Mouse (Mus musculus) heart, embryonic 14.5 days (tissue): Measurements from ENCODE around the gene Plxnb2. TPM values are rescaled to one million over a fixed set of nuclear protein-coding genes. Genes with fewer than 3 reads are reported as not detected.

ENCODE experiments used
- ATAC-seq: fragments of 200-750 bp; cut with Nextera tagmentation; 2 replicates; pipeline ENCODE4 v1.8.0; 2017; ENCODE audit warnings: low read depth, moderate TSS enrichment; ENCODE audit not compliant: insufficient number of reproducible peaks, insufficient read depth, low FRiP score
- H3K27ac ChIP-seq, 2 experiments: fragments of 200-500 bp in 1 of 2; fragments of 300-500 bp in 1 of 2; sonication (generic) in 1 of 2; replicated peaks in 1 of 2; 2 replicates each; pipeline ENCODE4 v1.5.1; 2012 to 2014; ENCODE audit warnings: low read depth in 2 of 2, low read length in 2 of 2, control low read depth in 1 of 2, mild to moderate bottlenecking in 1 of 2, mixed read lengths in 1 of 2; ENCODE audit not compliant: control insufficient read depth in 1 of 2, insufficient read depth in 1 of 2
- H3K27me3 ChIP-seq: fragments of 300-500 bp; sonication (generic); 2 replicates; pipeline ENCODE4 v1.6.1; 2014; ENCODE audit warnings: mild to moderate bottlenecking, low read length, control low read depth; ENCODE audit not compliant: control insufficient read depth, insufficient read depth
- H3K36me3 ChIP-seq: fragments of 300-500 bp; sonication (generic); 2 replicates; pipeline ENCODE4 v1.6.1; 2014; ENCODE audit warnings: mild to moderate bottlenecking, control low read depth, low read length, mixed read lengths; ENCODE audit not compliant: control insufficient read depth, insufficient read depth
- H3K4me1 ChIP-seq, 2 experiments: fragments of 200-500 bp in 1 of 2; fragments of 300-500 bp in 1 of 2; sonication (generic) in 1 of 2; 2 replicates each; pipeline ENCODE4 v1.6.1; 2012 to 2014; ENCODE audit warnings: low read length in 2 of 2, control low read depth in 1 of 2, mixed read lengths in 1 of 2; ENCODE audit not compliant: control insufficient read depth in 2 of 2, insufficient read depth in 2 of 2
- H3K4me2 ChIP-seq: fragments of 300-500 bp; sonication (generic); 2 replicates; pipeline ENCODE4 v1.6.1; 2014; ENCODE audit warnings: mild to moderate bottlenecking, low read length
- H3K4me3 ChIP-seq, 2 experiments: fragments of 200-500 bp in 1 of 2; fragments of 300-500 bp in 1 of 2; sonication (generic) in 1 of 2; 2 replicates each; pipeline ENCODE4 v1.5.1; 2012 to 2014; ENCODE audit warnings: low read length in 2 of 2, mild to moderate bottlenecking in 2 of 2, control low read depth in 1 of 2, low read depth in 1 of 2, moderate library complexity in 1 of 2; ENCODE audit not compliant: control insufficient read depth in 1 of 2, insufficient read depth in 1 of 2
- H3K9ac ChIP-seq: fragments of 300-500 bp; sonication (generic); 2 replicates; pipeline ENCODE4 v1.6.1; 2014; ENCODE audit warnings: mild to moderate bottlenecking, low read length
- H3K9me3 ChIP-seq: fragments of 300-500 bp; sonication (generic); 2 replicates; pipeline ENCODE4 v1.6.1; 2016; ENCODE audit warnings: low read length, control low read depth; ENCODE audit not compliant: control insufficient read depth
- WGBS: fragments of 180-500 bp; shearing (Covaris S2); extraction: QIAGEN DNeasy Blood & Tissue Kit; methylation state at CpG from one replicate; pipeline ENCODE4 v1.1.7; 2014; 5-methylcytosine and 5-hydroxymethylcytosine counted together
- polyA plus RNA-seq: library from polyadenylated mRNA; unstranded; fragments of >200 nt; fragmentation: Nextera tagmentation; extraction: Ambion mirVana; gene quantifications from 2 replicates; pipeline ENCODE4 v1.2.1, GENCODE M21; 2014

Plxnb2 gene
- polyA plus RNA-seq, 1 experiment from 2014 or later, result 99.3 TPM

DNA sequence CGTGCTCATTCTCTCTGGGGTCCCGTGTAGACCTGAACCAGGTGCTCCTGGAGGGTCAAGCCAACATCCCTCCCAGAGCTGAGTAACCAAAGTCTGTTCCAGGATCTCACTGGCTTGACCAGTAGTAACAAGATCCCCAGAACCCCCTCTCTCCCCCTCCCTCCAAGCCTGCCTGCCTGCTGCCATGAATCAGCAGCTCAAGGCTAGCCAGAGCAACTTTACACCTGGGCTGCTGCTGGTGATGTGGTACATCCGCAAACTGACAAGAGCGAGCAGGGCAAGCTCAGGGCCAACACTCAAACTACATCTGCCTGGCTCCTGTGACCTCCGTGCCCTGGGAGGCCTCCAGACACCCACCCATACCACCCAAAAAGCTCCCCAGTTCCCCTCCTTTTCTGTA is 39.1 kb downstream of the Plxnb2 start:
- no peak overlapping the region for H3K4me3 ChIP-seq
- no peak for ATAC-seq
- 25% methylated on average over 5 of the region's 5 CpGs for WGBS
- no peak overlapping the region for H3K27ac ChIP-seq
- no peak overlapping the region for H3K9ac ChIP-seq
- no peak overlapping the region for H3K4me2 ChIP-seq
- H3K36me3 ChIP-seq, result no peaks in the 10 kb centered on the region
- H3K4me1 ChIP-seq, result peaks cover 24 to 28% of the 10 kb centered on the region in 2 experiments
- H3K27me3 ChIP-seq, result peaks cover 39% of the 10 kb centered on the region
- H3K9me3 ChIP-seq, result no peaks in the 10 kb centered on the region

- no peaks in the 10 kb centered on the region for H3K36me3 ChIP-seq
- H3K9ac ChIP-seq, result peak within 1 kb of the TSS; percentile 74
- no peak within 1 kb of the TSS for H3K27ac ChIP-seq
- H3K27me3 ChIP-seq, result peaks cover 33% of the 10 kb centered on the region
- H3K4me2 ChIP-seq, result peak within 1 kb of the TSS; percentile 99
- H3K9me3 ChIP-seq, result no peaks in the 10 kb centered on the region
- peaks cover 24 to 25% of the 10 kb centered on the region in 2 experiments for H3K4me1 ChIP-seq
- peak; percentile 70 for ATAC-seq
- 1% methylated on average over 19 of the region's 21 CpGs for WGBS
- peak within 1 kb of the TSS; percentile 63 to 68 for H3K4me3 ChIP-seq
These were observed 39.8 kb downstream of the Plxnb2 start, which contains the start of gene Mapk12 for GRCm38 (mm10) chr15:89140659-89141252. Gene Mapk12, minus strand, starts transcription at chr15:89140703.

GRCm38 (mm10) chr15:89140048-89140658 is 40.4 kb downstream of the Plxnb2 start:
- H3K27ac ChIP-seq, result no peak overlapping the region
- H3K27me3 ChIP-seq, result peaks cover 27% of the 10 kb centered on the region
- peaks cover 24 to 25% of the 10 kb centered on the region in 2 experiments for H3K4me1 ChIP-seq
- no peaks in the 10 kb centered on the region for H3K9me3 ChIP-seq
- peak; percentile 37 for ATAC-seq
- H3K4me3 ChIP-seq, result peak overlapping the region; percentile 63 to 68
- under 1% methylated on average over 52 of the region's 53 CpGs for WGBS
- peak overlapping the region; percentile 99 for H3K4me2 ChIP-seq
- no peaks in the 10 kb centered on the region for H3K36me3 ChIP-seq
- H3K9ac ChIP-seq, result peak overlapping the region; percentile 74

DNA sequence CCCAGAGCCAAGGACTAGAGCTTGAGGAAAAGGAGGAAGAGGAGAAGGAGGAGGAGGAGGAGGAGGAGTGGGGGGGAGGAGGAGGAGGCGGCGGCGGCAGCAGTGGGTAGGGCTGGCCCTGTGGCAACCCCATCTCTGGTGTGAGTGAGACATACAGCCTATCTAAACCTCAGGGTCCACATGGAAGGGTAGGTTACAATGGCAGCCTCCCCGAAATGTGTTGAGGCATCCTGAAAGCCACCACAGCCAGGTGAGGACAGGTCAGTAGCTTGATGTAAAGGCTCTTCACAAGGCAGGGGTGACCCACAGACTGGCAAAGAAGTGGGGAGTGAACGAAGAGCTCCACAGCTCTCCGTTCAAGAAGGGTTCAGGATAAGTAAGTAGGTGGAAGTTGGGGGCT is 42.1 kb downstream of the Plxnb2 start:
- H3K27me3 ChIP-seq, result peaks cover 24% of the 10 kb centered on the region; the same call in 1 of the 2 replicates
- 95% methylated on average over 6 of the region's 6 CpGs for WGBS
- H3K36me3 ChIP-seq, result no peaks in the 10 kb centered on the region
- no peaks in the 10 kb centered on the region for H3K9me3 ChIP-seq
- no peak overlapping the region for H3K9ac ChIP-seq
- no peak overlapping the region for H3K4me2 ChIP-seq
- H3K4me1 ChIP-seq, result peaks cover 24 to 25% of the 10 kb centered on the region in 2 experiments
- no peak for ATAC-seq
- no peak overlapping the region for H3K27ac ChIP-seq
- no peak overlapping the region for H3K4me3 ChIP-seq

DNA sequence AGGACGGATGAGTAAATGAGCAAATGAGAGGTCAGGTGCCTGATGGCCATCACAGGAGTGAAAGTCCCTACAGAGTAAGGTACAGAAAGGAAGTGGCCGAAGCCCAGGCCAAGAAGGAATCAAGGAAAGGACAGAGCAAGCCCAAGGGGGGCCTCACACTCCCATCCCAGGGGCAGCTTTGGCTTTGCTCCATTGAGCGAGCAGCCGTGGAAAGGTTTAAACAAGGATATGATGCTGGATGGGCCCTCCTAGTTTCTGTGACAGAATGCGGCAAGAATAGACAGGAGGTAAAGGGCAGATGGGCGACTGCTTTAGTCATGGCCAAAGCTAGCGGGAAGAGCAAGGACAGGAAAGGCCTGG is 42.6 kb downstream of the Plxnb2 start:
- peaks cover 21% of the 10 kb centered on the region; the same call in 1 of the 2 replicates for H3K27me3 ChIP-seq
- peaks cover 3% of the 10 kb centered on the region; the same call in 1 of the 2 replicates for H3K36me3 ChIP-seq
- no peak overlapping the region; the same call in 1 of the 2 replicates for H3K4me2 ChIP-seq
- no peak for ATAC-seq
- peaks cover 24 to 25% of the 10 kb centered on the region in 2 experiments for H3K4me1 ChIP-seq
- WGBS, result 76% methylated on average over 7 of the region's 7 CpGs
- no peak overlapping the region for H3K4me3 ChIP-seq
- H3K9me3 ChIP-seq, result no peaks in the 10 kb centered on the region
- H3K27ac ChIP-seq, result no peak overlapping the region; a peak in 1 of 4 replicates
- no peak overlapping the region for H3K9ac ChIP-seq

DNA sequence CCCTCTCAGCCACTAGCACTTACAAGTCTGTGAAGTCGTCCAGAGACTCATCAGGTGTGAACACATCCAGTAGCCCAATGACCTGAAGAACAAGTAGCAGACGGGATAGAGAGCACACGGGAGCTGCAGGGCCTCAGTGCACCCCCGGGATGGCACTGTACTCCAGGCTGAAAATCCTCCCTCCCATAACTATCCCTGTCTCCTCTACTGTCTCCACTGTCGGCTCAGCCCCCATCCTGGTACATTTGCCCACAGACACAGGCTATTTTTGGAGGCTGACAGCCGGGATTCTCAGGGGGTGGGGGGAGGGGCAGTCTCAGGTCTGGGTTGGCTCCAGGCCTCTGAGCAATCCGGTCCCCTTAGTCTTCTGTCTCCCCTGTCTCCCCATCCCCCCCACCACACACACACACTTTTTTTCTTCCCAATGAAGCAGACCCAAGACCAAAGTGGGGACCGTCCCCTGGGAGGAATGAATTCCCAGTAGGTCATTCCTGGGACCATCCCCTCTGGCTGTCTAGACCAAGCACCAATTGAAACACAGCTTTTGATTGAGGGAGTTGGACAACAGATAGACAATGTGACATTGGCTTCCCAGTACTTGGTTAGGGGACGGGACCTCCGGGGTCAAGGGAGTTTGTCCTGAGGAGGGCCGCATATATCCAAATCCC is 43.1 kb downstream of the Plxnb2 start:
- ATAC-seq, result no peak; the same call in 1 of the 2 replicates
- peak overlapping the region; percentile 66 for H3K9ac ChIP-seq

DNA sequence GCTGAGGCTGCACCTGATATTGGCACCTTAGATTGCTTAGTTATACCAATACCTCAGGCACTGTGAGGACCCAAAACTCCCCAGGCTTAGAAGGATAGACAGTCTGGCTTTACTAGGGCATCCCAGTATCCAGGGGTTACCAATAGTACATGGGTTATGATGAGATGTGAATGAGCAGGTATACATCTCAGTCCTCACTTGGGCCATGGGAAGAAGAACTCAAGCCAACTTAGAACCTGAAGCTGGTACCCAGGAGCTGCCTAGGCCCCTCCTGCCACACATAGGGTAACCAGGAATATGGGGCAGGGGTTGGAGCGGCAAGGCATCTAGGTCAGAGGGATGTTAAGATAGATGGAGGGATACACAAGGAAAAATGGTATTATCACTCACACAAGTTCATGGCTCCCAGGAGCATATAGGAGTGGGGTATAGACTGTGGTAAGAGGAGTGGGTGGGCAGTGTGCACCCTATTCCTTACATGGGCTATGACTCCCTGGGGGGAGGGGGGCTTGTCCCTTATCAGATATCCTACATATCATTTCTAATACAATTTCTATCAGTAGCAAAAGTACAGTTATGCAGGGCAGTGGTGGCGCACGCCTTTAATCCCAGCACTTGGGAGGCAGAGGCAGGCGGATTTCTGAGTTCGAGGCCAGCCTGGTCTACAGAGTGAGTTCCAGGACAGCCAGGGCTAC is 44.0 kb downstream of the Plxnb2 start:
- Histone ChIP-seq H3K9ac (no peak overlapping the region), H3K9me3 (no peaks in the 10 kb centered on the region), H3K27ac (no peak overlapping the region), H3K27me3 (peaks cover 14% of the 10 kb centered on the region; the same call in 1 of the 2 replicates), H3K4me2 (no peak overlapping the region; the same call in 1 of the 2 replicates), H3K4me3 (no peak overlapping the region), H3K36me3 (peaks cover 16% of the 10 kb centered on the region; the same call in 1 of the 2 replicates), H3K4me1 (peaks cover 24 to 25% of the 10 kb centered on the region in 2 experiments)
- no peak for ATAC-seq
- 94% methylated on average over 5 of the region's 5 CpGs for WGBS

More for the DNA sequence above, 43.1 kb downstream of the Plxnb2 start:
- H3K4me1 ChIP-seq, result peaks cover 24 to 25% of the 10 kb centered on the region in 2 experiments
- peaks cover 8% of the 10 kb centered on the region; the same call in 1 of the 2 replicates for H3K36me3 ChIP-seq
- peak overlapping the region; percentile 50 for H3K4me2 ChIP-seq
- 36% methylated on average over 11 of the region's 11 CpGs for WGBS
- H3K4me3 ChIP-seq, result peak overlapping the region in 1 of 2 experiments; percentile 15; a peak in 2 of 4 replicates
- peaks cover 21% of the 10 kb centered on the region; the same call in 1 of the 2 replicates for H3K27me3 ChIP-seq
- peak overlapping the region in 1 of 2 experiments; percentile 65; a peak in 3 of 4 replicates for H3K27ac ChIP-seq
- no peaks in the 10 kb centered on the region for H3K9me3 ChIP-seq
